In the genomic region with DNA sequence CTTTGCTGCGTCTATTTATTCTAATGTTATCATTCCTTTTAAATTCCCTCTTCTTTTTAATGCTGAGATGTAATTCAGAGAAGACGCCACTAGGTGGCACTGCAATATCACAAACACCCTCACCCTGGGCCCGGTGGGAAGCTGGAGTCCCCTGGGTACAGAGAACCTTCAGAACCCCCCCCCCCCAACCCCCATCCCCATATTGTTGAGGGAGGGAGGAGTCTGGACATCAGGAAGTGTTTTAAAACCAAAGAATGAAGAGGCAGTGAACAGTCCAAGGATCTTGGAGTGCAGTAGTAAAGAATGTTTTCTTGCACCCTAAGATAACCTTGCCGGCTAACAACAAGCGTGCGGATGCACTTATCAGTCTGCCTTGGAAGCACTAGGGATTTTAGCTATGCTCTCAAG, we compare ENCODE assay signal across 8 mouse cellular contexts. TPM values are rescaled to one million over a fixed set of nuclear protein-coding genes. Genes with fewer than 3 reads are reported as not detected.
DNase-seq lines count a peak whose midpoint lies in the region; ATAC-seq and TF ChIP-seq lines count a peak whose summit lies in the region.

No protein-coding gene starts in this region.

- no peak overlapping the region for H3K27ac ChIP-seq in liver, adult 2 months (replicated peaks; ENCODE audit: insufficient read depth, low read depth, low read length)
- no peak overlapping the region for H3K27ac ChIP-seq in neural tube, embryonic 14.5 days (ENCODE audit: low read depth, low read length)

- no peak for DNase-seq in cerebellum, adult 9-11 months
- DNase-seq in A20 (ENCODE audit: low read depth, low spot score): peak; percentile 33
- DNase-seq in heart, postnatal 10 days: peak; percentile 28 to 47
- DNase-seq in liver, adult 2 months (ENCODE audit: extremely low read depth, low read depth, low spot score): peak; percentile 8
- no peak for DNase-seq in gastrocnemius, adult 8-10 months (ENCODE audit: low spot score in 2 of 2)

- no peak overlapping the region for H3K4me2 ChIP-seq in neural tube, embryonic 14.5 days (ENCODE audit: low read depth, low read length)

- peak; percentile 68 for TF ChIP-seq CTCF in liver, adult 2 months (IDR thresholded peaks at IDR 0.05; ENCODE audit: low read depth, low read length)

- no peak overlapping the region for H3K9ac ChIP-seq in liver, adult 2 months (ENCODE audit: low read depth, low read length)
- no peak overlapping the region for H3K9ac ChIP-seq in neural tube, embryonic 14.5 days (replicated peaks; ENCODE audit: low read depth, low read length)

- 32% methylated on average over 6 of the region's 6 CpGs for WGBS in liver, adult 2 months
- 47% methylated on average over 6 of the region's 6 CpGs for WGBS in neural tube, embryonic 14.5 days

- peak; percentile 26; the same call in 1 of the 2 replicates for ATAC-seq in cerebellum, adult (ENCODE audit: insufficient number of reproducible peaks, low FRiP score, low TSS enrichment)
- peak; percentile 66; the same call in 1 of the 2 replicates for ATAC-seq in common myeloid progenitor, adult 5-6 weeks (replicated peaks; ENCODE audit: low read depth, poor library complexity, severe bottlenecking)
- peak; percentile 73 for ATAC-seq in neural tube, embryonic 14.5 days (ENCODE audit: low read depth)

- no peaks in the 10 kb centered on the region for H3K4me1 ChIP-seq in liver, adult 2 months (ENCODE audit: control insufficient read depth, insufficient read depth, low read length)
- no peaks in the 10 kb centered on the region for H3K4me1 ChIP-seq in neural tube, embryonic 14.5 days (ENCODE audit: control insufficient read depth, insufficient read depth, low read length)

- no peak overlapping the region for H3K4me3 ChIP-seq in liver, adult 2 months (ENCODE audit: insufficient read depth, low read depth, low read length)
- no peak overlapping the region for H3K4me3 ChIP-seq in neural tube, embryonic 14.5 days (ENCODE audit: low read depth, low read length)

- H3K9me3 ChIP-seq in neural tube, embryonic 14.5 days (ENCODE audit: control insufficient read depth, low read length): no peaks in the 10 kb centered on the region

- intact Hi-C loops in heart, postnatal 10 days (cut with DNase I): no loop called here

- no peaks in the 10 kb centered on the region for H3K79me2 ChIP-seq in liver, adult 2 months (ENCODE audit: control insufficient read depth, insufficient read depth, low read length)

- no peak for TF ChIP-seq POLR2A in liver, adult 2 months (IDR thresholded peaks at IDR 0.05; ENCODE audit: extremely low read depth, insufficient read depth, low read length)

- no peaks in the 10 kb centered on the region for H3K36me3 ChIP-seq in liver, adult 2 months (ENCODE audit: control insufficient read depth, insufficient read depth, low read length)
- no peaks in the 10 kb centered on the region for H3K36me3 ChIP-seq in neural tube, embryonic 14.5 days (ENCODE audit: control insufficient read depth, insufficient read depth, low read length)

- H3K27me3 ChIP-seq in liver, adult 2 months (ENCODE audit: control insufficient read depth, insufficient read depth, low read length): no peaks in the 10 kb centered on the region
- H3K27me3 ChIP-seq in neural tube, embryonic 14.5 days (ENCODE audit: control insufficient read depth, insufficient read depth, low read length): no peaks in the 10 kb centered on the region

RNA-seq across cellular contexts. Expression of a gene that starts 32.2 kb away (rescaled TPM):
- 0.14 TPM in 1 of 2 replicates, not detected in the other for total RNA-seq in common myeloid progenitor, adult 5-6 weeks (2017)
- 10 to 100 TPM in 1 of 2 experiments, 1 to 10 TPM in 1; 8.9 to 10.6 TPM for total RNA-seq in heart, postnatal 10 days (2021)
- 0.13 and 0.18 TPM in 2 replicates for total RNA-seq in liver, adult 2 months (2014; rRNA removed)
- 0.06 and 0.14 TPM in 2 replicates for polyA plus RNA-seq in liver, adult 2 months (2012; rRNA removed)
- polyA plus RNA-seq in neural tube, embryonic 14.5 days (2014; fragmentation: Nextera tagmentation; extraction: Ambion mirVana): 0.24 TPM in 2 replicates
- total RNA-seq in gastrocnemius, adult 8-10 months (2022): under 1 TPM; 0.39 to 0.97 (median 0.74) TPM

RNA-seq across cellular contexts. Expression of a gene that starts 32.3 kb away (rescaled TPM):
- not detected in 2 replicates for total RNA-seq in common myeloid progenitor, adult 5-6 weeks (2017)
- total RNA-seq in heart, postnatal 10 days (2021): 1 to 10 TPM; 3.5 to 3.6 TPM
- 0.27 and 1.2 TPM in 2 replicates for total RNA-seq in liver, adult 2 months (2014; rRNA removed)
- 0.27 and 0.28 TPM in 2 replicates for polyA plus RNA-seq in liver, adult 2 months (2012; rRNA removed)
- 0.09 and 0.33 TPM in 2 replicates for polyA plus RNA-seq in neural tube, embryonic 14.5 days (2014; fragmentation: Nextera tagmentation; extraction: Ambion mirVana)
- total RNA-seq in gastrocnemius, adult 8-10 months (2022): 1 to 10 TPM in 1 of 4 experiments, under 1 TPM in 3; 0.44 to 1.3 (median 0.66) TPM

Comparison
In these comparisons a context has a peak if more than half of its experiments do, and no peak if none do; other contexts are left out.
1. DNase-seq: peak in A20 (single experiment), heart, postnatal 10 days (2 of 2) and liver, adult 2 months (single experiment); none in cerebellum, adult 9-11 months (single experiment) and gastrocnemius, adult 8-10 months (0 of 2).
2. Peak in every context shown above with its lines, with median percentiles within 50 percentile points of each other: ATAC-seq.